ENCODE assay signal across 1 mouse cellular context in the genomic region with DNA sequence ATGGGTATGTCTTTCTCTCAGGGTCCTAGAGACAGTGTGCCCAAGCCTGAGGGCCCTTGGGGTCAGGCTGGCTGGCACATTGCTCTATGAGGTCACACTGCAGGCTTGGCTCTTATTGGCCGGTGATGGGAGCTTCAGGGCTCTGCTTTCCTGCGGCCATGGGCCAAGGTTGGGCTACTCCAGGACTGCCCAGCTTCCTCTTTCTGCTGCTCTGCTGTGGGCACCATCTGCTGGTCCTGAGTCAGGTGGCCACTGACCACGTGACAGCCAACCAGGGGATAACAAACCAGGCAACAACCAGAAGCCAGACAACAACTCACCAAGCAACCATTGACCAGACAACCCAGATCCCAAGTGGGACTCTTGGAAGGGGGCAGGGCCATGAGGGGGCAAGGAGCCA.
A peak's percentile ranks its signal among the peaks of the same experiment; 100 is the strongest.
TF ChIP-seq lines count a peak whose summit lies in the region.

No protein-coding gene starts in this region.

TF ChIP-seq in MEL, 35 proteins besides CTCF, POLR2A, EP300 and RAD21:
- no peak for TF ChIP-seq CHD1 (IDR thresholded peaks at IDR 0.05; ENCODE audit: low read depth, low read length)
- no peak for TF ChIP-seq TBP (IDR thresholded peaks at IDR 0.05; ENCODE audit: low read depth, low read length)
- TF ChIP-seq MAZ (IDR thresholded peaks at IDR 0.05; ENCODE audit: low read depth, low read length): no peak
- TF ChIP-seq USF1 (IDR thresholded peaks at IDR 0.05; ENCODE audit: low read depth, low read length): 0 out of 2 replicates have a peak, but pooled peaks have one; percentile 22
- TF ChIP-seq GABPA (IDR thresholded peaks at IDR 0.05; ENCODE audit: low read depth, low read length): no peak
- no peak for TF ChIP-seq MAFK (IDR thresholded peaks at IDR 0.05; ENCODE audit: borderline replicate concordance, low read depth, low read length)
